Mouse (Mus musculus) kidney, postnatal 14 days (tissue): Measurements from ENCODE around the gene Kazn.
A peak's percentile ranks its signal among the peaks of the same experiment; 100 is the strongest.

ENCODE experiments used
- DNase-seq: peaks from one replicate; pipeline ENCODE4 v3.0.0; 2022; ENCODE audit warnings: mixed read lengths

Kazn gene

DNA sequence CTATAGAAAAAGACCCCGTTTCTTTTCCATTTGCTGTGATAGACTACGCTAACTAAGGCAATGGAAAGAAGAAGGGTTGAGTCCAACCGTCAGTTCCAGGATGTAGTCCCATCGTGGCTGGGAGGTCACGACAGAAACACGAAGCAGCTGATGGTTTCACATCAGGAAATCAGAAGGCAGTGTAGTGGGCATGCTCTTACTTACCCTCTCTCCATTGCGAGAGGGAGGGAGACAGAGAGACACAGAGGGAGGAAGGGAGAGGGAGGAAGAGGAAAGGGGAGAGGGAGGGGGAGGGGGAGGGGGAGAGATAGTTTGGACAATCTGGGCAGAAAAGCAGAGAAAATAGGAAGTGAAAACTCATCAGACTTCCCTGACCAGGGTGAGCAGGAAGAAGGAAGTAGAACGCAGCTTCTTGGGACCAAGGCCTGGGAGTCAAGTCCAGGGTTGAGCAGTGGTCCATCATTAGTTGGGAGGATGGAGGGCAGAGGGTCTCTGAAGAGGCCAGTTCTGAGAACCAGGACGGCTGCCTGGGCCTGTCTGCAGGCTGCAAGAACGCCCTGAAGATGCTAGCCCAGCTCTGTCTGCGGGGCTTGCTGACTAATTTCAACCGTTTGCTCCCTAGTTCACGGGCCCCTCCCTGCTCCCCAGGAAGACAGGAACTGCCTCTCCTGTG is 165.0 kb downstream of the Kazn start:
- DNase-seq, result no peak

DNA sequence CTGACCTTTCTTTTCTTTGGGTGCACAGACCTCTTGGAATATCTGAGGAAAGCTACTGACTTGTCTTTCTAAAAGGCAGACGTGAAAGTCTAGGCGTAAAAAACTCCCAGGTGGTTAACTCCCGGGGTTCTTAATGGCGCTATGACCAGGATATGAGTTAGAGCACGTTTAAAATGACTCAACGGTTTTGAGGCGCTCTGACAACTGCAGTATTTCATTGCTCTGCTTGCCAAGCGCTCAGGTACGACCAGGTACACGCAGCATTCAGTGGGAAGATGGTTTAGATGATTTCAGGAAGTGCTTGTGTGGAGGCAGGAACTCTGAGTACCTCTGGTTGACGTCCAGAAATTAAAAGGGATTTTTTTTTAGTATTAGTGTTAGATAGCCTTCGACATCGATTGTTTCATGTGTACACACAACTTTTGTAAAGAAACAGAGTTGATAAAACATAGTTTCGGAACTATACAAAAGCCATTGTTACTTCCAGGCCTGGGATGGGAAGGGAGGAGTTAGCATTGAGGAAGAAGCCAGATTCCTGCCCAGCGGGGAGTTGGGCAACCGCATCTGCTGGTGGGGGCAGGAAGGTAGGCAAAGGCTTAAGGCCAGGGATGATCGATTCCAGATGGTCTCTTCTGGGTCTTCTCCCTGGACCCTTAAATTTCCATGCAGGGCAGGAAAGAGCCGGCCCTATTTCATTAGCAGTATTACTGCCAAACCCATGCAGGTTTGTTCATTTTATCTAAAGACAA is 167.8 kb downstream of the Kazn start:
- DNase-seq, result no peak

DNA sequence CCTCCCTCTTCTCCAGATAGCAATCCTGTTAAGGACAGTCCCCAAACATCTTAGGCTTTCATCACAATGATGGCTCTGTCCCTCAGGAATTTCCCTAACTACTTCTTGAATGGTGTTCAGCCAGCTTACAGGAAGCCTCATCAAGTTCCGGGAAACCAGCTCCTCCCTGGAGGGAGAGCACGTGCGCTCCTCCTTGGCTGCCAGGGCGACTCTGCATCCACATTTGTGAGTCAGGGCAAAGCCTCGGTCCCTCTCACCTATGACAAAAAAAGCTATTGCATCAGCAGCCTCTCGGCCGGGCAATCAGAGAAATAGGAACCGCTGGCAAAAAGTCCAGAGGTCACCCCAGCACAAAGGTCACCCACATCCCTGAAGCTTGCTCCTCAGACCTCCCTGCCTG is 168.4 kb downstream of the Kazn start:
- DNase-seq, result peak; percentile 74

DNA sequence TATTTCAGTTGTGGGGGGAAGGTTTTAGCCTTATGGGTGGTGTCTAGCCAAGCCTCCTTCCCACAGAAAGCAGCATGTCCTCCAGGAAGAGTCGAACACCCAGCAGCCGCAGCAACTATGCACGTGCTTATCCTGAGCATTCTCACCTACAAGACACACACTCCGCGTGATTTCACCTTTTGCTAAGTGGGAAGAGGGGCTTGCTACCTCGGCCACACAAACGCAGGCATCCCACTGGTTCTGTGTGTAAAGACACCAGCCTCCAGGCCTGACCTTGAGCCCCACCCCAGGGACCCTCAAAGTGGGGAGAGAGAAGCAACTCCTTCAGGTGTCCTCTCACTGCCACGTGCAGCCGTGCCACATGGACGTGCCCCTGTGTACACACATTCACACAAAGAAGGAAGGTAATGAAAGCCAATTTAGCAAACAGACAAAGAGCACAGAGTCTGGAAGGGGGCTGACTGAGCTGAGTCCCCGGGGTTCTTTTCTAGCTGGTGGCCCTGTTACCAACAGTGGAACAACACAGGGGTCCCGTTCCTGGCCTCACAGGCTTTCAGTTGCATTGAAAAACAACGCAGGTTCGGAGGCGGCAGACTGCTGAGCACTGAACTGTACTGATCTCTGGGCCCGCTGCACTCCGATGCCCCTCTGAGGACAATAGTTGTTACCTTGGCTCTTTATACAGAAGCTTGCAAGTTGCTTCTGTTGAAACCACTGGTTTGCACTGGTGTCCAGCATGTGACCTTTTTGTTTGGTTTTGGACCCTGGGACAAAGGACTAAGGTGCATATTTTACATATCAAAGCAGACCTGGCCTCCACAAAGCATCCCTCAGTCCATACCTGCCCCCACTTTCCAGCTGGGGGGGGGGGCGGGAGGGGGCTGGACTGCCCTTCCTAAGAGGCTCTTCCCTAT is 170.0 kb downstream of the Kazn start:
- DNase-seq, result no peak

DNA sequence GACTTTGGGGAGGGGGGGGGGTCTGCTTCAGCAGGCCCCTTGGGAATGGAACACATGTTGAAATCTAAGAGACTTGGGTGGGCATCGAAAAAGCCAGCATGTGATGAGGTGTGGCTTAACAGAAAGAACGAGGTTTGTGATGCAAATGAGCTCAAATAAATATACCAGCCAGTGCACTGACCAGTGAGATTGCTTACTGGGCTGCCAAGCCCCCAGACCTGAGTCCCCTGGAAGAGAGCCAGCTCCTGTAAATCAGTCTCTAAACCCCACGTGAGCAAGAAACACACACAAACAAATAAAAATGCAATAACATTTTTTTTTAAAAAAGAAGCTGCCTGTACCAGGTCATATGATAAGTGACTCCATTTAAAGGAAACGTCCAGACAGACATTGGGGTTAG is 172.6 kb downstream of the Kazn start:
- DNase-seq, result peak; percentile 67

- DNase-seq, result peak; percentile 49
These were observed 173.4 kb downstream of the Kazn start for GRCm38 (mm10) chr4:142065835-142066234.

GRCm38 (mm10) chr4:142065270-142065669 is 173.9 kb downstream of the Kazn start:
- peak; percentile 70 for DNase-seq

- no peak for DNase-seq
These were observed 174.5 kb downstream of the Kazn start for GRCm38 (mm10) chr4:142064582-142065228.

DNA sequence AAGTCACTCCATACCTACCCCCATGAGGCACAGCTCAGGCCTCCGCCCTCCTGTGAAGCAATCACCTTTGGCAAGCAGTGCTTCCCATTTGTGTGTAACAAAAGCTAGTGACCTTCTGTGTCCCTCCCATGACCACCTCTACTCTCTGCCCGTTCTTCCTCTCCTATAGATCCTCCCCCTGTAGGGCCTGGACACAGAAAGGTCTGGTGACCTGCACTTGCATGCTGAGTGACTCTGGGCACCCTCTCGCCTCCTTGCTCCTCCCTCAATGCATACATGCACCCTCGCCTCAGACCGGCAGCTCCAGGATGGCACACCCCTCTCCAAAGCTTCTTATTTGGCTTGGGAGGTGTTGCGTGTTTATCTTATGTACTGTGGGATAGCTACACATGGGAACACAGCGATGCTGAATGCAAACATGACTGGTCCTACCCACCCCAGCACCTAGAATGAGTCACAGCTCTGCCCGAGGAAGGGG is 176.1 kb downstream of the Kazn start:
- DNase-seq, result no peak

GRCm38 (mm10) chr4:142061485-142062240 is 177.5 kb downstream of the Kazn start:
- no peak for DNase-seq

DNA sequence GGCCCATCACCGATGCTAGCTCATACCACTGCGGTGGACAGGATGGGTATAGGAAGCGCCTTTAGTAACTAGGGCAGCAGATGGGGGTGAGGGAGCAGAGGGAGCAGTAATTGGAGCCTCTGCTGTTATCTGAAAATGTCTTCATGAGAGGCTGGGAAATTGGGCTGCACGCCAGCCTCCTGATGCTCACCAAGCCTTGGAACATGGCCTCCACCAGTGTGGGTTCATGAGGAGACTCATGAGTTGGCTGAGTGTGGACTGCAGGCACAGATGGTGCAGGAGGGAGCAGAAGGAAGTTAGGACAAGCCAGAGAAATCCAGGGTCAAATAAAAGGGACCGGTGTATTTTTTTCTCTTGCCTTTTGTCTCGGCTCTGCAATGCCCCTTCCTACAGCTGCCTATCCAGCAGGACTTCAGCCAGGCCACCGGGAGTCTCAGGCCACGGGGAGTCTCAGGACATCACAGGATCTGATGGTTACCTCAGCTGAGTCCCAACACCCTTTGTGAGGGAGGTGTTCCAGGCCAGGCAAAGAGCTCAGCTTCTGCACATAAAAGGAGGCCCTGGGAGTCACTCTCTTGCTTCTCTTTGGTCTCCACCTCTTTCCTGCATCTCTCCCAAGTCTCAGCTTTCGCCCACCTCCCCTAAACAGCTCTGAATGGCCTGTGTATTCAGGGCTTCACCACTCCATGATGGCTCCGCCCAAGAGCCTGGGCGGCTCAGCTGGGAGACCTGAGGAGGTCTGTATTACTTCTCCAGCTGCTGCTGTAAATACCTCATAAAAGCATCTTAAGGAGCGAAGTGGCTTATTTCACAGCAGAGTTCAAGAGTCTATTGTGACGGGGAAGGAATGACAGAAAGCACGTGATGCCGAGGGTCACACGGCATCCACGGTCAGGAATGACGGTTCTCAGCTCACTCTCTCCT is 178.5 kb downstream of the Kazn start:
- DNase-seq, result no peak

GRCm38 (mm10) chr4:142059841-142060193 is 179.4 kb downstream of the Kazn start:
- no peak for DNase-seq

GRCm38 (mm10) chr4:142059113-142059840 is 179.9 kb downstream of the Kazn start:
- no peak for DNase-seq

DNA sequence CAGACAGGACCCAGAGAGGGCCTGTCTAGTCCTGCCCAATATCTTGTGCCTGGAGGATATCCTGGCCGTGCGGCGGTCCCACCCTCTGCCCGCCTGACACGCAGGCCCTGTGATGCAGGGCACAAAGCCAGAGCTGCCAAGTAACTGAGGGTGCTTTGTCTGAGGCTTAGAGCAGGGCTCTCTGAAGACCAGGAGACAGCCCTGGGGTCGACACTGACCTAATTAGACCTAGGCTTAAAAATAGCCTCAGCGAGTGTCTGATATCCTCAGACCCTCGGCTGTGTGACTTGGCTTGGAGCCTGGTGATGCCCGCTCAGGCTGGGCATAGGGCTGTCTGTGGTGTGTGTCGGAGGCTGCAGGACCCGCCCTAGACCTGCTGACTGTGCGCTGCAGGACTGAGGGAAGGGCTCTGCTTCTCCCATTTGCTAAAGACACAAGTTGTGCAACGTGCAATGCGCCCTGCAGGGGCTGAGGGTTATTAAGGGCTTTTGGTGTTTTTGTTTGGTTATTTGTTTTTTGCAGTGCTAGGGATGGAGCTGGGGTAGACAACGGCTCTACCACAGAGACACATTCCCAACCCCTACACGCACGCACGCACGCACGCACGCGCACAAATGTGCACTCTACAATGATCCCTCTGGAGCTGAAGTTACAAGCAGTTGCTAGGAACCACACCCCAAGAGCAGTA is 181.5 kb downstream of the Kazn start:
- DNase-seq, result no peak

DNA sequence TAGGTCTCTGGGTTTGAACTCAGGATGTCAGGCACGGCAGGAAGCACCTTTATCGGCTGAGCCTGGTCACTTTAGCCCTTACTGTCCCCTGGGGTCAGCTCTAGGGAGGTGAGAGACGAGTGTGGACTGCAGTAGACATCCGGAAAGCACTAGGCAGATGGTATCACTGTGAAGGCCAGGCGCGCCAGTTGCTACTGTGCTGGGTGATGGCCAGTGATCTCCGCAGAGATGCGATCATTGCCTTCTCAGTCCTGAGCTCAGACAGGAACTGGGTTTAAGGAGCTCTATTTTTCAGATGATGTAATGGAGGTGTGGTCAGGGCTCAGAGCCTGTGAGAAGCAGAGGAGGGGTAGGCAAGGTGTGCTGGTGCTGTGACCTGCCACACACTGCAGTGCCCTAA is 183.6 kb downstream of the Kazn start:
- DNase-seq, result no peak

GRCm38 (mm10) chr4:142054580-142054979 is 184.6 kb downstream of the Kazn start:
- DNase-seq, result no peak

DNA sequence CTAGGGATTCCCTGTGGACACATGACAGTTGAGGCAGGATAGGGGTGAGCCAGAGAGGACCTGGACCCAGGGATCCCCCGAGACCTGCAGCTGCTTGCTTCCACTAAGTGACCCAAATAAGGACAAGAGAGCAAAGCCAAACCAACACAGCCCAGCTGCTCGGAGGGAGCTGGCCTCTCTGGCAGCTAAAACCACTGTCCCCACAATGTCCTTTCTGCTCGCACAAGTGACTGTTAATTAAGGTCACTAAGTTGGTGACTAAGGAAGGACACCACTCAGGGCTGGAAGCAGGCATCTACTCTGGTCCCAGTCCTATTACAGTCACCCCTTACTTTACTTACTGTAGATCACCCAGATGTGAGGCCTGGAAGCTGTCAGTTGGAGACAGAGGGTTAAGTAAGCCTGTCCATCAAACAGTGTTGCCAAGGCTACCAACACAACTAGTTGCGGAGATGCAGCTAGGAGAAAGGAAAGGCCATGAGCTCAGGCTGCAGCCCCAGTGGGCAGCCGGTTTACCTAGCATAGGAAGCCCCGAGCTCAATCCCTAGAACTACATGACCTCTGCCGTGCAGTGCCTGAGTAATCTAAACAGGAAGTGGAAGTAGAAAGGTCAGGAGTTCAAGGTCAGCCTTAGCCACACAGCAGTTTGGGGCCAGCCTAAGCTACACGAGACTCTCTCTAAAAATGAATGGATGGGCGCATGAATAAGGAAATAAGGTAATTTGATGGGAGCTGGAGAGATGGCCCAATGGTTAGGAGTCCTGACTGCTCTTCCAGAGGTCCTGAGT is 185.3 kb downstream of the Kazn start:
- no peak for DNase-seq

- no peak for DNase-seq
These were observed 185.9 kb downstream of the Kazn start for GRCm38 (mm10) chr4:142053261-142053660.
